Mouse (Mus musculus) cerebellum, adult 2 months (tissue): ENCODE data around the gene Nup43. TPM values are rescaled to one million over a fixed set of nuclear protein-coding genes. Genes with fewer than 3 reads are reported as not detected.
"Not testable (repeated sequence)": the region's sequence is repeated elsewhere in the genome, so short reads cannot be mapped to it uniquely, and the experiment has no call there.

Experiments
- DNase-seq, 2 experiments: peaks; one replicate each; pipeline ENCODE4 v3.0.0; 2021
- H3K27ac ChIP-seq: fragments of 200-500 bp; 2 replicates; pipeline ENCODE4 v1.5.1; 2012; ENCODE audit warnings: low read length, control low read depth, inconsistent platforms; ENCODE audit not compliant: insufficient read depth
- H3K27me3 ChIP-seq: fragments of 200-500 bp; 2 replicates; pipeline ENCODE4 v1.6.1; 2012; ENCODE audit warnings: inconsistent platforms, mild to moderate bottlenecking, low read length, moderate library complexity; ENCODE audit not compliant: control insufficient read depth, insufficient read depth
- H3K4me1 ChIP-seq: fragments of 200-500 bp; 2 replicates; pipeline ENCODE4 v1.6.1; 2011; ENCODE audit warnings: low read length; ENCODE audit not compliant: control insufficient read depth, insufficient read depth
- H3K4me3 ChIP-seq: fragments of 200-500 bp; replicated peaks from 2 replicates; pipeline ENCODE3; 2011; ENCODE audit warnings: mild to moderate bottlenecking, low read depth, low read length, control low read depth; ENCODE audit not compliant: insufficient read depth
- CTCF ChIP-seq: fragments of 200-500 bp; IDR thresholded peaks from 2 replicates; pipeline ENCODE4 v1.5.1; 2011; ENCODE audit warnings: low read depth, mild to moderate bottlenecking, control low read depth, low read length, moderate library complexity, borderline replicate concordance; ENCODE audit not compliant: insufficient read depth
- POLR2A ChIP-seq: fragments of 200-500 bp; IDR thresholded peaks from 2 replicates; pipeline ENCODE4 v1.6.1; 2011; ENCODE audit warnings: low read length, control low read depth, borderline replicate concordance; ENCODE audit not compliant: insufficient read depth
- WGBS: fragments of 180-500 bp; shearing (Covaris S2); methylation state at CpG from one replicate; pipeline ENCODE4 v1.1.7; 2018; 5-methylcytosine and 5-hydroxymethylcytosine counted together
- polyA plus RNA-seq: library from polyadenylated mRNA; depleted of rRNA; stranded (reverse); fragments of >200 nt; gene quantifications from 2 replicates; pipeline ENCODE4 v1.2.3, GENCODE M21; 2012; rRNA removed

The Nup43 gene
- 10.2 and 10.9 TPM in 2 replicates for polyA plus RNA-seq

GRCm38 (mm10) chr10:7667342-7667802, at the start of gene Nup43:
Gene Nup43 (plus strand): TSS chr10:7667503.
- Histone ChIP-seq H3K4me1 (peaks cover 4% of the 10 kb centered on the region; the same call in 1 of the 2 replicates), H3K27me3 (no peaks in the 10 kb centered on the region), H3K27ac (no peak within 1 kb of the TSS), H3K4me3 (peak within 1 kb of the TSS; percentile 60)
- TF ChIP-seq CTCF (no peak), POLR2A (peak; percentile 48; the same call in 1 of the 2 replicates)
- DNase-seq = peak; percentile 91 to 92
- under 1% methylated on average over 24 of the region's 24 CpGs for WGBS

GRCm38 (mm10) chr10:7617556-7617955, 49.7 kb upstream of the Nup43 start:
- H3K4me3 ChIP-seq, H3K4me1 ChIP-seq, DNase-seq, H3K27me3 ChIP-seq, H3K27ac ChIP-seq: not testable (repeated sequence)
- 52% methylated on average over 3 of the region's 3 CpGs for WGBS

GRCm38 (mm10) chr10:7619821-7620241, 47.5 kb upstream of the Nup43 start:
- no peak for TF ChIP-seq POLR2A
- TF ChIP-seq CTCF = no peak
- no peaks in the 10 kb centered on the region for H3K27me3 ChIP-seq
- no peak for DNase-seq
- no peak overlapping the region for H3K4me3 ChIP-seq
- H3K27ac ChIP-seq = no peak overlapping the region
- H3K4me1 ChIP-seq = peaks cover 22% of the 10 kb centered on the region; the same call in 1 of the 2 replicates
- 64% methylated on average over 5 of the region's 5 CpGs for WGBS

GRCm38 (mm10) chr10:7620723-7621122, 46.6 kb upstream of the Nup43 start:
- 83% methylated on average over 5 of the region's 5 CpGs for WGBS
- no peak for DNase-seq
- no peaks in the 10 kb centered on the region for H3K27me3 ChIP-seq

GRCm38 (mm10) chr10:7622378-7622777, 44.9 kb upstream of the Nup43 start:
- WGBS = 16% methylated on average over 3 of the region's 3 CpGs

More at GRCm38 (mm10) chr10:7620723-7621122, 46.6 kb upstream of the Nup43 start:
- no peak for TF ChIP-seq POLR2A
- TF ChIP-seq CTCF = no peak
- no peak overlapping the region for H3K4me3 ChIP-seq
- H3K4me1 ChIP-seq = peaks cover 22% of the 10 kb centered on the region; the same call in 1 of the 2 replicates
- H3K27ac ChIP-seq = no peak overlapping the region

GRCm38 (mm10) chr10:7623861-7624518, 43.3 kb upstream of the Nup43 start:
- TF ChIP-seq CTCF = no peak
- no peak for TF ChIP-seq POLR2A
- 49% methylated on average over 3 of the region's 3 CpGs for WGBS
- no peak overlapping the region for H3K27ac ChIP-seq

More at GRCm38 (mm10) chr10:7622378-7622777, 44.9 kb upstream of the Nup43 start:
- Histone ChIP-seq H3K27ac (no peak overlapping the region), H3K4me3 (no peak overlapping the region), H3K4me1 (peaks cover 22% of the 10 kb centered on the region; the same call in 1 of the 2 replicates), H3K27me3 (no peaks in the 10 kb centered on the region)
- peak in 1 of 2 experiments; percentile 54 for DNase-seq
- TF ChIP-seq CTCF = no peak
- TF ChIP-seq POLR2A = no peak

GRCm38 (mm10) chr10:7629092-7629491, 38.2 kb upstream of the Nup43 start:
- no peak overlapping the region for H3K27ac ChIP-seq
- 93% methylated on average over 4 of the region's 4 CpGs for WGBS
- peaks cover 4% of the 10 kb centered on the region; the same call in 1 of the 2 replicates for H3K4me1 ChIP-seq
- H3K4me3 ChIP-seq = no peak overlapping the region
- DNase-seq = no peak
- H3K27me3 ChIP-seq = no peaks in the 10 kb centered on the region
- TF ChIP-seq POLR2A (no peak), CTCF (no peak)

More at GRCm38 (mm10) chr10:7623861-7624518, 43.3 kb upstream of the Nup43 start:
- Histone ChIP-seq H3K27me3 (no peaks in the 10 kb centered on the region), H3K4me3 (no peak overlapping the region), H3K4me1 (peaks cover 22% of the 10 kb centered on the region; the same call in 1 of the 2 replicates)
- DNase-seq = peak in 1 of 2 experiments; percentile 33

GRCm38 (mm10) chr10:7630286-7630685, 37.0 kb upstream of the Nup43 start:
- no peaks in the 10 kb centered on the region for H3K4me1 ChIP-seq
- TF ChIP-seq CTCF (no peak), POLR2A (no peak)
- H3K27ac ChIP-seq = no peak overlapping the region
- no peak overlapping the region for H3K4me3 ChIP-seq
- 90% methylated on average over 5 of the region's 5 CpGs for WGBS
- no peak for DNase-seq
- H3K27me3 ChIP-seq = no peaks in the 10 kb centered on the region
